Comparison of ENCODE assay signal across 17 mouse cellular contexts in the genomic region with DNA sequence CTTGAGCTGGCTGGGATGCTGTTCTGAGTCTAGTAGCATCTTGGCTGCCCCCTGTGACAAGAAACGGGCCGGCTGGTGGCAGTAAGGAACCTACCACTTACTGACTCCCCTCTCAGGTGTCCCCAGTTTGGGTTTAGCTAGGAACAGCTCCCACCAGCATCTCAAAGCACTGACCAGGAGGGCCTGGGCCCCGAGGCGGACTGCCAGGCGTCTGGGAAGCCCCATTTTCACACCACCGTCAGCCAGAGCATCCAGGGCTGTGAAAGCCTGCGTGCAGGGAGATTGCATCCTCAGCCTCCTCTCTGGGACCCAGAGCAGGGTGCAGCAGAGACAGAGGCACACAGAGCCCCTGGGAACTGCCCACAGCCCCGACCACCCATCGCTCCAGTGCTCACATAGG. TPM values are rescaled to one million over a fixed set of nuclear protein-coding genes. Genes with fewer than 3 reads are reported as not detected.
A peak's percentile ranks its signal among the peaks of the same experiment; 100 is the strongest.
DNase-seq lines count a peak whose midpoint lies in the region; ATAC-seq lines count a peak whose summit lies in the region.
"Had no signal": no experiment of that assay in that cellular context is flagged by ENCODE, and none has a peak within 500 bp of the region (broad histone marks: within the 10 kb centered on the region; RNA-seq: fewer than 3 reads in every experiment).

No protein-coding gene starts in this region.

- no peak overlapping the region for H3K4me2 ChIP-seq in hindbrain, embryonic 13.5 days
- H3K4me2 ChIP-seq in hindbrain, embryonic 11.5 days (replicated peaks; ENCODE audit: low read depth, low read length) = no peak overlapping the region
- H3K4me2 ChIP-seq in neural tube, embryonic 11.5 days (ENCODE audit: low read depth) = no peak overlapping the region
- no peak overlapping the region for H3K4me2 ChIP-seq in embryonic facial prominence, embryonic 13.5 days
- H3K4me2 ChIP-seq in neural tube, embryonic 13.5 days = no peak overlapping the region

- H3K9me3 ChIP-seq in hindbrain, embryonic 13.5 days = no peaks in the 10 kb centered on the region
- no peaks in the 10 kb centered on the region for H3K9me3 ChIP-seq in hindbrain, embryonic 11.5 days (ENCODE audit: control insufficient read depth, low read length)
- no peaks in the 10 kb centered on the region for H3K9me3 ChIP-seq in neural tube, embryonic 11.5 days (ENCODE audit: control insufficient read depth, low read length)
- H3K9me3 ChIP-seq in embryonic facial prominence, embryonic 13.5 days = no peaks in the 10 kb centered on the region
- no peaks in the 10 kb centered on the region for H3K9me3 ChIP-seq in neural tube, embryonic 13.5 days

- 0 out of 2 replicates have a peak, but pooled peaks cover 11% of the 10 kb centered on the region for H3K27me3 ChIP-seq in hindbrain, embryonic 13.5 days
- H3K27me3 ChIP-seq in hindbrain, embryonic 11.5 days (ENCODE audit: control insufficient read depth, insufficient read depth, low read length) = no peaks in the 10 kb centered on the region
- H3K27me3 ChIP-seq in neural tube, embryonic 11.5 days (ENCODE audit: control insufficient read depth, insufficient read depth, low read length) = no peaks in the 10 kb centered on the region
- H3K27me3 ChIP-seq in embryonic facial prominence, embryonic 13.5 days = no peaks in the 10 kb centered on the region
- H3K27me3 ChIP-seq in neural tube, embryonic 13.5 days = 0 out of 2 replicates have a peak, but pooled peaks cover 4% of the 10 kb centered on the region

- WGBS in hindbrain, embryonic 13.5 days = 67% methylated on average over 9 of the region's 9 CpGs
- WGBS in hindbrain, embryonic 11.5 days = 68% methylated on average over 9 of the region's 9 CpGs
- WGBS in neural tube, embryonic 11.5 days = 60% methylated on average over 9 of the region's 9 CpGs
- 68% methylated on average over 9 of the region's 9 CpGs for WGBS in embryonic facial prominence, embryonic 13.5 days
- 64% methylated on average over 9 of the region's 9 CpGs for WGBS in neural tube, embryonic 13.5 days

- no peak for ATAC-seq in hindbrain, embryonic 13.5 days (ENCODE audit: low FRiP score)
- ATAC-seq in hindbrain, embryonic 11.5 days (ENCODE audit: low FRiP score) = no peak
- ATAC-seq in neural tube, embryonic 11.5 days (ENCODE audit: insufficient read depth, low FRiP score, low TSS enrichment) = no peak
- no peak for ATAC-seq in embryonic facial prominence, embryonic 13.5 days (ENCODE audit: insufficient number of reproducible peaks, insufficient read depth, low FRiP score, low TSS enrichment, low read depth)
- no peak for ATAC-seq in neural tube, embryonic 13.5 days (ENCODE audit: low read depth)

- H3K4me3 ChIP-seq in hindbrain, embryonic 13.5 days = no peak overlapping the region
- H3K4me3 ChIP-seq in hindbrain, embryonic 11.5 days (ENCODE audit: low read depth, low read length) = no peak overlapping the region
- no peak overlapping the region for H3K4me3 ChIP-seq in neural tube, embryonic 11.5 days (ENCODE audit: low read depth, low read length)
- H3K4me3 ChIP-seq in embryonic facial prominence, embryonic 13.5 days = no peak overlapping the region
- H3K4me3 ChIP-seq in neural tube, embryonic 13.5 days = no peak overlapping the region

- H3K36me3 ChIP-seq in hindbrain, embryonic 13.5 days = no peaks in the 10 kb centered on the region
- no peaks in the 10 kb centered on the region for H3K36me3 ChIP-seq in hindbrain, embryonic 11.5 days (ENCODE audit: control insufficient read depth, insufficient read depth, low read length)
- H3K36me3 ChIP-seq in neural tube, embryonic 11.5 days (ENCODE audit: control insufficient read depth, insufficient read depth, low read length) = no peaks in the 10 kb centered on the region; the same call in 1 of the 2 replicates
- H3K36me3 ChIP-seq in embryonic facial prominence, embryonic 13.5 days = no peaks in the 10 kb centered on the region
- no peaks in the 10 kb centered on the region for H3K36me3 ChIP-seq in neural tube, embryonic 13.5 days

- H3K4me1 ChIP-seq in hindbrain, embryonic 13.5 days (replicated peaks) = peaks cover 18% of the 10 kb centered on the region
- H3K4me1 ChIP-seq in hindbrain, embryonic 11.5 days (replicated peaks; ENCODE audit: control insufficient read depth, insufficient read depth, low read length) = no peaks in the 10 kb centered on the region
- peaks cover 10% of the 10 kb centered on the region for H3K4me1 ChIP-seq in neural tube, embryonic 11.5 days (ENCODE audit: control insufficient read depth, insufficient read depth, low read length)
- peaks cover 19% of the 10 kb centered on the region for H3K4me1 ChIP-seq in embryonic facial prominence, embryonic 13.5 days
- peaks cover 17% of the 10 kb centered on the region for H3K4me1 ChIP-seq in neural tube, embryonic 13.5 days (replicated peaks)

- H3K27ac ChIP-seq in hindbrain, embryonic 13.5 days = no peak overlapping the region
- no peak overlapping the region for H3K27ac ChIP-seq in hindbrain, embryonic 11.5 days (ENCODE audit: low read depth, low read length)
- no peak overlapping the region for H3K27ac ChIP-seq in neural tube, embryonic 11.5 days (ENCODE audit: low read depth, low read length)
- H3K27ac ChIP-seq in embryonic facial prominence, embryonic 13.5 days = no peak overlapping the region
- no peak overlapping the region for H3K27ac ChIP-seq in neural tube, embryonic 13.5 days (replicated peaks)
- H3K27ac ChIP-seq: macrophage had no signal

- H3K9ac ChIP-seq in hindbrain, embryonic 13.5 days = peak overlapping the region; percentile 39; the same call in 1 of the 2 replicates
- no peak overlapping the region for H3K9ac ChIP-seq in hindbrain, embryonic 11.5 days (ENCODE audit: low read depth, low read length)
- peak overlapping the region; percentile 22; the same call in 1 of the 2 replicates for H3K9ac ChIP-seq in neural tube, embryonic 11.5 days (ENCODE audit: low read length)
- peak overlapping the region; percentile 8; the same call in 1 of the 2 replicates for H3K9ac ChIP-seq in embryonic facial prominence, embryonic 13.5 days
- H3K9ac ChIP-seq in neural tube, embryonic 13.5 days = peak overlapping the region; percentile 34

- no peak for DNase-seq in hindbrain, embryonic 11.5 days (ENCODE audit: low spot score)
- DNase-seq in neural tube, embryonic 11.5 days (ENCODE audit: low spot score) = no peak
- DNase-seq in neural tube, embryonic 10.5 days (ENCODE audit: extremely low spot score, low spot score) = no peak
- no peak for DNase-seq in adrenal gland, postnatal 14 days
- DNase-seq: cerebellum, postnatal 10 days; heart, postnatal 10 days; kidney, adult 2 months; kidney, postnatal 36 days; lung, adult 2 months; right cerebral cortex, adult 18-20 months had no signal

RNA-seq across cellular contexts. Expression of a gene that starts 2.3 kb away (rescaled TPM):
- polyA plus RNA-seq in hindbrain, embryonic 13.5 days (2015; fragmentation: Nextera tagmentation; extraction: Ambion mirVana) = 22.9 and 23.3 TPM in 2 replicates
- 28.2 and 30.2 TPM in 2 replicates for polyA plus RNA-seq in hindbrain, embryonic 11.5 days (2014; fragmentation: Nextera tagmentation; extraction: Ambion mirVana)
- polyA plus RNA-seq in neural tube, embryonic 11.5 days (2014; fragmentation: Nextera tagmentation; extraction: Ambion mirVana) = 31.8 and 33.8 TPM in 2 replicates
- polyA plus RNA-seq in embryonic facial prominence, embryonic 13.5 days (2015; fragmentation: Nextera tagmentation; extraction: Ambion mirVana) = 27.7 and 34.9 TPM in 2 replicates
- 24.7 and 24.8 TPM in 2 replicates for polyA plus RNA-seq in neural tube, embryonic 13.5 days (2015; fragmentation: Nextera tagmentation; extraction: Ambion mirVana)
- 1.6 TPM in 2 replicates for total RNA-seq in adrenal gland, postnatal 14 days (2021)
- polyA plus RNA-seq: macrophage had no signal

RNA-seq across cellular contexts. Expression of a gene that starts 6.7 kb away (rescaled TPM):
- 0.36 and 0.77 TPM in 2 replicates for polyA plus RNA-seq in hindbrain, embryonic 13.5 days (2015; fragmentation: Nextera tagmentation; extraction: Ambion mirVana)
- 0.19 and 0.49 TPM in 2 replicates for polyA plus RNA-seq in hindbrain, embryonic 11.5 days (2014; fragmentation: Nextera tagmentation; extraction: Ambion mirVana)
- polyA plus RNA-seq in neural tube, embryonic 11.5 days (2014; fragmentation: Nextera tagmentation; extraction: Ambion mirVana) = 0.89 TPM in 1 of 2 replicates, not detected in the other
- polyA plus RNA-seq in embryonic facial prominence, embryonic 13.5 days (2015; fragmentation: Nextera tagmentation; extraction: Ambion mirVana) = not detected in 2 replicates
- 0.66 and 1.7 TPM in 2 replicates for polyA plus RNA-seq in neural tube, embryonic 13.5 days (2015; fragmentation: Nextera tagmentation; extraction: Ambion mirVana)
- 0.94 TPM in 1 of 2 replicates, not detected in the other for total RNA-seq in adrenal gland, postnatal 14 days (2021)
- total RNA-seq: liver, adult 2 months; MEL; monocyte, adult 5-6 weeks had no signal
- polyA plus RNA-seq: liver, adult 2 months; macrophage had no signal

RNA-seq across cellular contexts. Expression of a gene that starts 7.9 kb away (rescaled TPM):
- 27.5 and 30.8 TPM in 2 replicates for polyA plus RNA-seq in hindbrain, embryonic 13.5 days (2015; fragmentation: Nextera tagmentation; extraction: Ambion mirVana)
- 21.8 and 23.5 TPM in 2 replicates for polyA plus RNA-seq in hindbrain, embryonic 11.5 days (2014; fragmentation: Nextera tagmentation; extraction: Ambion mirVana)
- polyA plus RNA-seq in neural tube, embryonic 11.5 days (2014; fragmentation: Nextera tagmentation; extraction: Ambion mirVana) = 26.5 and 27.5 TPM in 2 replicates
- polyA plus RNA-seq in embryonic facial prominence, embryonic 13.5 days (2015; fragmentation: Nextera tagmentation; extraction: Ambion mirVana) = 22.0 and 30.0 TPM in 2 replicates
- 35.5 and 36.0 TPM in 2 replicates for polyA plus RNA-seq in neural tube, embryonic 13.5 days (2015; fragmentation: Nextera tagmentation; extraction: Ambion mirVana)
- total RNA-seq in adrenal gland, postnatal 14 days (2021) = 51.8 and 55.3 TPM in 2 replicates

RNA-seq across cellular contexts. Expression of a gene that starts 16.2 kb away (rescaled TPM):
- polyA plus RNA-seq in hindbrain, embryonic 13.5 days (2015; fragmentation: Nextera tagmentation; extraction: Ambion mirVana) = 50.4 and 50.6 TPM in 2 replicates
- 33.2 and 36.6 TPM in 2 replicates for polyA plus RNA-seq in hindbrain, embryonic 11.5 days (2014; fragmentation: Nextera tagmentation; extraction: Ambion mirVana)
- polyA plus RNA-seq in neural tube, embryonic 11.5 days (2014; fragmentation: Nextera tagmentation; extraction: Ambion mirVana) = 37.2 and 39.0 TPM in 2 replicates
- 26.6 and 30.0 TPM in 2 replicates for polyA plus RNA-seq in embryonic facial prominence, embryonic 13.5 days (2015; fragmentation: Nextera tagmentation; extraction: Ambion mirVana)
- polyA plus RNA-seq in neural tube, embryonic 13.5 days (2015; fragmentation: Nextera tagmentation; extraction: Ambion mirVana) = 52.0 and 55.2 TPM in 2 replicates
- total RNA-seq in adrenal gland, postnatal 14 days (2021) = 37.1 and 39.7 TPM in 2 replicates

RNA-seq across cellular contexts. Expression of a gene that starts 19.7 kb away (rescaled TPM):
- 0.91 and 0.98 TPM in 2 replicates for polyA plus RNA-seq in hindbrain, embryonic 13.5 days (2015; fragmentation: Nextera tagmentation; extraction: Ambion mirVana)
- polyA plus RNA-seq in hindbrain, embryonic 11.5 days (2014; fragmentation: Nextera tagmentation; extraction: Ambion mirVana) = 1.7 and 2.1 TPM in 2 replicates
- 2.6 and 3.0 TPM in 2 replicates for polyA plus RNA-seq in neural tube, embryonic 11.5 days (2014; fragmentation: Nextera tagmentation; extraction: Ambion mirVana)
- 4.3 and 7.2 TPM in 2 replicates for polyA plus RNA-seq in embryonic facial prominence, embryonic 13.5 days (2015; fragmentation: Nextera tagmentation; extraction: Ambion mirVana)
- polyA plus RNA-seq in neural tube, embryonic 13.5 days (2015; fragmentation: Nextera tagmentation; extraction: Ambion mirVana) = 2.5 and 2.7 TPM in 2 replicates
- 8.3 and 11.2 TPM in 2 replicates for total RNA-seq in adrenal gland, postnatal 14 days (2021)
- total RNA-seq: MEL; monocyte, adult 5-6 weeks had no signal
- polyA plus RNA-seq: macrophage had no signal
